Mouse (Mus musculus) forebrain, embryonic 11.5 days (tissue): ENCODE measurements around the gene Rab33b. TPM values are rescaled to one million over a fixed set of nuclear protein-coding genes. Genes with fewer than 3 reads are reported as not detected.

Source experiments
- ATAC-seq: fragments of 200-750 bp; cut with Nextera tagmentation; replicated peaks from 2 replicates; pipeline ENCODE4 v1.8.0; 2017; ENCODE audit warnings: moderate TSS enrichment; ENCODE audit not compliant: low FRiP score
- DNase-seq: peaks from one replicate; pipeline ENCODE4 v3.0.0-alpha.2; 2017; ENCODE audit warnings: low spot score
- H3K27ac ChIP-seq: fragments of 300-500 bp; sonication (generic); 2 replicates; pipeline ENCODE4 v1.5.1; 2014; ENCODE audit warnings: low read depth, low read length
- H3K27me3 ChIP-seq: fragments of 300-500 bp; sonication (generic); 2 replicates; pipeline ENCODE4 v1.6.1; 2014; ENCODE audit warnings: mild to moderate bottlenecking, low read length, mixed read lengths; ENCODE audit not compliant: control insufficient read depth, insufficient read depth
- H3K36me3 ChIP-seq: fragments of 300-500 bp; sonication (generic); 2 replicates; pipeline ENCODE4 v1.6.1; 2014; ENCODE audit warnings: mild to moderate bottlenecking, low read length, moderate library complexity, mixed read lengths; ENCODE audit not compliant: control insufficient read depth, insufficient read depth
- H3K4me1 ChIP-seq: fragments of 300-500 bp; sonication (generic); replicated peaks from 2 replicates; pipeline ENCODE4 v1.6.1; 2014; ENCODE audit warnings: low read length, mixed read lengths; ENCODE audit not compliant: control insufficient read depth, insufficient read depth
- H3K4me2 ChIP-seq: fragments of 300-500 bp; sonication (generic); 2 replicates; pipeline ENCODE4 v1.6.1; 2014; ENCODE audit warnings: low read depth, mild to moderate bottlenecking, low read length, moderate library complexity, mixed read lengths; ENCODE audit not compliant: severe bottlenecking
- H3K4me3 ChIP-seq: fragments of 300-500 bp; sonication (generic); 2 replicates; pipeline ENCODE4 v1.5.1; 2014; ENCODE audit warnings: low read depth, low read length
- H3K9ac ChIP-seq: fragments of 300-500 bp; sonication (generic); 2 replicates; pipeline ENCODE4 v1.6.1; 2014; ENCODE audit warnings: low read length
- H3K9me3 ChIP-seq: fragments of 300-500 bp; sonication (generic); 2 replicates; pipeline ENCODE4 v1.6.1; 2016; ENCODE audit warnings: low read length, mixed read lengths; ENCODE audit not compliant: control insufficient read depth
- WGBS: fragments of 180-500 bp; shearing (Covaris S2); extraction: QIAGEN DNeasy Blood & Tissue Kit; methylation state at CpG from one replicate; pipeline ENCODE4 v1.1.7; 2014; 5-methylcytosine and 5-hydroxymethylcytosine counted together
- polyA plus RNA-seq: library from polyadenylated mRNA; unstranded; fragments of >200 nt; fragmentation: Nextera tagmentation; extraction: Ambion mirVana; gene quantifications from 2 replicates; pipeline ENCODE4 v1.2.1, GENCODE M21; 2014

The Rab33b gene
- polyA plus RNA-seq, 1 experiment from 2014 or later, result 14.8 TPM

DNA sequence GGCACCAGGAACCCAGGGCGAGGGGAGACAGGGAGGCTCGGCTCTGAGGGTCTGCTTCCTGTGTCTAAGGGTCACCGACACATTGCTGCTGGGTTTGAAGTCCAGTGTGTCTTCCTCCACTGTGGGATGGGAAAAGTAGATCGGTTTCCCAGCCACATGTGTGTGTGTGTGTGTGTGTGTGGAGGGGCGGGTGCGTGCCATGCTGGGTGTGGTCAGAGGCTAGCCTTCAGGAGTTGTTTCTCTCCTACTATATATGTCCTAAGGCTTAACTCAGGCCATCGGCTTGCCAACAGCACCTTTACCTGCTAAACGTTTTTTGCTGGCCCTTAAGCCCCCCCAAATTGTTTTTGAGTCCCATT is 35.0 kb downstream of the Rab33b start:
- DNase-seq, result no peak
- Histone ChIP-seq H3K4me3 (no peak overlapping the region), H3K9ac (no peak overlapping the region), H3K27me3 (no peaks in the 10 kb centered on the region), H3K27ac (no peak overlapping the region), H3K9me3 (no peaks in the 10 kb centered on the region), H3K36me3 (no peaks in the 10 kb centered on the region; the same call in 1 of the 2 replicates), H3K4me1 (no peaks in the 10 kb centered on the region), H3K4me2 (no peak overlapping the region)
- no peak for ATAC-seq
- 74% methylated on average over 8 of the region's 8 CpGs for WGBS

GRCm38 (mm10) chr3:51521262-51521661 is 37.5 kb downstream of the Rab33b start:
- no peak for ATAC-seq
- H3K27ac ChIP-seq, result no peak overlapping the region
- peaks cover 3% of the 10 kb centered on the region; the same call in 1 of the 2 replicates for H3K36me3 ChIP-seq

DNA sequence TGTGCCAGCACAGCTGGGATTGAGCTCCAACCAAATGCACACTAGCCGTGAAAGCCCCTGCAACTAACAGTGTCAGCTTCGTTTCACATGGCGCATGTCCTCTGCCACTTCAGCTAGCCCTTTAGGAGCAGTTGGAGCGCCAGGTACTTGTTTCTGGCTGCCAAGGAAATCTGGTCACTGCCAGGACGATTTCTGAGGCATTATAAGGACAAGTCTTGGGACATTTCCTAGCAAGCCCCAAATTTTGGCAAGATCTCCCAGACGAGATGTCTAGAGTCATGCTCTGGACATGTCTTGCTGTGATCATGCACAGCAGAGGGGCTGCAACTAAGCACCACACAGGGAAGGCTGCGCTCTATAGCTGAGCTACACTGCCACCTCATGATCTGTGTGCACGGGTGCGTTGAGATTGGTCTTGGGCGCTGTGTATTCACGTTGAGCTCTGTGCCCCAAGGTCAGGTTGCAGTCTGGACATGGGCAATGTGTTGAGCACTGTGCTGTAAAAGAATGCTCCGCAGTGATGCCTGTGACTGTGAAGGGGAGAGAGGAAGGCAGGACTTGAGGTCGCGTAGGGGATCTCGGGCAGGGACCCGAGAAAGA is 41.6 kb downstream of the Rab33b start:
- ATAC-seq (no peak), DNase-seq (no peak)
- H3K4me2 ChIP-seq, result no peak overlapping the region
- H3K4me3 ChIP-seq, result no peak overlapping the region
- 89% methylated on average over 16 of the region's 16 CpGs for WGBS
- H3K27me3 ChIP-seq, result no peaks in the 10 kb centered on the region
- peaks cover 3% of the 10 kb centered on the region; the same call in 1 of the 2 replicates for H3K36me3 ChIP-seq
- H3K9me3 ChIP-seq, result no peaks in the 10 kb centered on the region
- no peak overlapping the region for H3K27ac ChIP-seq
- no peak overlapping the region for H3K9ac ChIP-seq
- H3K4me1 ChIP-seq, result no peaks in the 10 kb centered on the region

More at GRCm38 (mm10) chr3:51521262-51521661, 37.5 kb downstream of the Rab33b start:
- Histone ChIP-seq H3K9ac (no peak overlapping the region), H3K27me3 (no peaks in the 10 kb centered on the region), H3K9me3 (no peaks in the 10 kb centered on the region), H3K4me1 (no peaks in the 10 kb centered on the region), H3K4me3 (no peak overlapping the region), H3K4me2 (no peak overlapping the region)
- 95% methylated on average over 14 of the region's 14 CpGs for WGBS
- DNase-seq, result no peak

DNA sequence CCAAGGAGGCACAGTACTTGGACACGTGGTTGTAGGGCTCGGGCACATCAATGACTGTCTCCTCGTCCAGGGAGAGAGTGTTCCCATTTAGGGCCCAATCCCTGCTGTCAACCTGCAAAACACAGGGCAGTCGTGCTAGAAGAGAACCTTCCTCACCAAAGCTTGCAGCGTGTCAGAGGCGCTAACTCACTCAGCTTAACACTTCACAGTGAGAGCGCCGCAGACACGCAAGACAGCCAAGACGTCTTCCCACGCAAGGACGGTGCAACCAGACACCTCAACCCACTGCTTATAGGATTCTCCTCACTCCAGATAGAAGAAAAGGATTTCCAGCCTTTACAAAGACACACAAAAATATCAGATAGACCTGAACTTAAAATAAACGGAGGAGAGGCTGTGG is 43.2 kb downstream of the Rab33b start:
- ATAC-seq (no peak), DNase-seq (no peak)
- Histone ChIP-seq H3K9me3 (no peaks in the 10 kb centered on the region), H3K9ac (no peak overlapping the region), H3K4me2 (no peak overlapping the region), H3K4me3 (no peak overlapping the region), H3K4me1 (no peaks in the 10 kb centered on the region), H3K27me3 (no peaks in the 10 kb centered on the region), H3K27ac (no peak overlapping the region), H3K36me3 (peaks cover 3% of the 10 kb centered on the region; the same call in 1 of the 2 replicates)
- 93% methylated on average over 13 of the region's 13 CpGs for WGBS

GRCm38 (mm10) chr3:51531473-51532281 is 48.0 kb downstream of the Rab33b start:
- Histone ChIP-seq H3K4me1 (no peaks in the 10 kb centered on the region), H3K4me2 (no peak overlapping the region), H3K36me3 (peaks cover 4% of the 10 kb centered on the region; the same call in 1 of the 2 replicates), H3K9ac (no peak overlapping the region), H3K27ac (no peak overlapping the region), H3K9me3 (no peaks in the 10 kb centered on the region), H3K4me3 (no peak overlapping the region), H3K27me3 (no peaks in the 10 kb centered on the region)
- no peak for DNase-seq
- WGBS, result 93% methylated on average over 13 of the region's 13 CpGs
- ATAC-seq, result no peak

GRCm38 (mm10) chr3:51532282-51532620 is 48.5 kb downstream of the Rab33b start:
- H3K27ac ChIP-seq, result no peak overlapping the region
- no peak overlapping the region for H3K4me3 ChIP-seq
- no peaks in the 10 kb centered on the region for H3K4me1 ChIP-seq
- ATAC-seq (no peak), DNase-seq (no peak)
- WGBS, result 88% methylated on average over 5 of the region's 5 CpGs
- no peak overlapping the region for H3K9ac ChIP-seq
- H3K27me3 ChIP-seq, result no peaks in the 10 kb centered on the region
- no peaks in the 10 kb centered on the region for H3K9me3 ChIP-seq
- H3K4me2 ChIP-seq, result no peak overlapping the region
- peaks cover 4% of the 10 kb centered on the region; the same call in 1 of the 2 replicates for H3K36me3 ChIP-seq

- H3K27me3 ChIP-seq, result no peaks in the 10 kb centered on the region
- H3K36me3 ChIP-seq, result peaks cover 4% of the 10 kb centered on the region; the same call in 1 of the 2 replicates
- no peak overlapping the region for H3K4me3 ChIP-seq
- no peak overlapping the region for H3K27ac ChIP-seq
- no peak overlapping the region for H3K9ac ChIP-seq
- 93% methylated on average over 5 of the region's 5 CpGs for WGBS
- DNase-seq, result no peak
- ATAC-seq, result no peak
- H3K4me2 ChIP-seq, result no peak overlapping the region
- H3K9me3 ChIP-seq, result no peaks in the 10 kb centered on the region
- H3K4me1 ChIP-seq, result no peaks in the 10 kb centered on the region
Observed at GRCm38 (mm10) chr3:51533573-51533972, 49.9 kb downstream of the Rab33b start.

GRCm38 (mm10) chr3:51534013-51534412 is 50.3 kb downstream of the Rab33b start:
- H3K27ac ChIP-seq, result no peak overlapping the region
- no peaks in the 10 kb centered on the region for H3K27me3 ChIP-seq
- no peak overlapping the region for H3K4me3 ChIP-seq
- DNase-seq (no peak), ATAC-seq (no peak)
- peaks cover 4% of the 10 kb centered on the region; the same call in 1 of the 2 replicates for H3K36me3 ChIP-seq
- H3K4me2 ChIP-seq, result no peak overlapping the region
- no peaks in the 10 kb centered on the region for H3K9me3 ChIP-seq
- no peak overlapping the region for H3K9ac ChIP-seq
- WGBS, result 94% methylated on average over 9 of the region's 9 CpGs
- no peaks in the 10 kb centered on the region for H3K4me1 ChIP-seq
